Mouse (Mus musculus) CD4-positive, CD25-positive, alpha-beta regulatory T cell, adult 4 months (primary cell): ENCODE results near the gene Ddx19a. TPM values are rescaled to one million over a fixed set of nuclear protein-coding genes. Genes with fewer than 3 reads are reported as not detected.
"Not testable (repeated sequence)": the region's sequence is repeated elsewhere in the genome, so short reads cannot be mapped to it uniquely, and the experiment has no call there.

Source experiments
- ATAC-seq: one replicate; pipeline ENCODE4 v1.8.0; 2017
- polyA plus RNA-seq, 2 experiments: library from polyadenylated mRNA; unstranded; fragments of 100-300 nt; shearing (Covaris generic); gene quantifications; one replicate each; pipeline ENCODE4 v1.2.1; 2017

Gene Ddx19a
- polyA plus RNA-seq, 2 experiments from 2014 or later, result 13.8 to 13.9 TPM

- ATAC-seq, result peak; percentile 98
Observed at GRCm38 (mm10) chr8:110969910-110970770, 27.5 kb downstream of the Ddx19a start.

- ATAC-seq, result no peak
Observed at GRCm38 (mm10) chr8:110967326-110967725, 30.3 kb downstream of the Ddx19a start.

GRCm38 (mm10) chr8:110966586-110966985 is 31.0 kb downstream of the Ddx19a start:
- ATAC-seq, result no peak

- no peak for ATAC-seq
Observed at GRCm38 (mm10) chr8:110965594-110965993, 32.0 kb downstream of the Ddx19a start.

GRCm38 (mm10) chr8:110964666-110965065 is 32.9 kb downstream of the Ddx19a start:
- ATAC-seq, result no peak

- no peak for ATAC-seq
Observed at GRCm38 (mm10) chr8:110963051-110963450, 34.5 kb downstream of the Ddx19a start.

GRCm38 (mm10) chr8:110959906-110960305 is 37.7 kb downstream of the Ddx19a start:
- no peak for ATAC-seq

- no peak for ATAC-seq
Observed at GRCm38 (mm10) chr8:110959071-110959780, 38.4 kb downstream of the Ddx19a start.

GRCm38 (mm10) chr8:110958553-110958952 is 39.0 kb downstream of the Ddx19a start:
- ATAC-seq, result not testable (repeated sequence)

GRCm38 (mm10) chr8:110958135-110958534 is 39.5 kb downstream of the Ddx19a start:
- ATAC-seq, result no peak

- no peak for ATAC-seq
Observed at GRCm38 (mm10) chr8:110957471-110957870, 40.1 kb downstream of the Ddx19a start.

GRCm38 (mm10) chr8:110956619-110957450 is 40.8 kb downstream of the Ddx19a start:
- ATAC-seq, result no peak

- peak; percentile 80 for ATAC-seq
Observed at GRCm38 (mm10) chr8:110954776-110955175, 42.8 kb downstream of the Ddx19a start.

- ATAC-seq, result peak; percentile 82
Observed at GRCm38 (mm10) chr8:110950065-110950484, 47.5 kb downstream of the Ddx19a start.

GRCm38 (mm10) chr8:110945716-110946115 is 51.9 kb downstream of the Ddx19a start:
- no peak for ATAC-seq

- ATAC-seq, result no peak
Observed at GRCm38 (mm10) chr8:110944276-110944876, 53.2 kb downstream of the Ddx19a start.

- no peak for ATAC-seq
Observed at GRCm38 (mm10) chr8:110941453-110941948, 56.1 kb downstream of the Ddx19a start.

GRCm38 (mm10) chr8:110940682-110941452 is 56.7 kb downstream of the Ddx19a start:
- no peak for ATAC-seq

- ATAC-seq, result peak; percentile 97
Observed at GRCm38 (mm10) chr8:110938882-110939589, 58.6 kb downstream of the Ddx19a start.

- ATAC-seq, result no peak
Observed at GRCm38 (mm10) chr8:110936217-110936616, 61.4 kb downstream of the Ddx19a start.

GRCm38 (mm10) chr8:110933272-110933671 is 64.3 kb downstream of the Ddx19a start:
- no peak for ATAC-seq
